Mouse (Mus musculus) limb, embryonic 14.5 days (tissue): ENCODE results near the gene Rad23a. TPM values are rescaled to one million over a fixed set of nuclear protein-coding genes. Genes with fewer than 3 reads are reported as not detected.

ENCODE experiments used
- ATAC-seq: fragments of 200-750 bp; cut with Nextera tagmentation; 2 replicates; pipeline ENCODE4 v1.8.0; 2017; ENCODE audit warnings: low read depth, moderate number of reproducible peaks, moderate TSS enrichment; ENCODE audit not compliant: low FRiP score
- DNase-seq: peaks from one replicate; pipeline ENCODE4 v3.0.0-alpha.2; 2015; ENCODE audit warnings: low spot score
- H3K27ac ChIP-seq: fragments of 300-500 bp; sonication (generic); replicated peaks from 2 replicates; pipeline ENCODE4 v1.5.1; 2014; ENCODE audit warnings: low read depth, mild to moderate bottlenecking, low read length, moderate library complexity, mixed read lengths
- H3K27me3 ChIP-seq: fragments of 300-500 bp; sonication (generic); 2 replicates; pipeline ENCODE4 v1.6.1; 2014; ENCODE audit warnings: low read length, mixed read lengths; ENCODE audit not compliant: control insufficient read depth, insufficient read depth
- H3K36me3 ChIP-seq: fragments of 300-500 bp; sonication (generic); 2 replicates; pipeline ENCODE4 v1.6.1; 2014; ENCODE audit warnings: mild to moderate bottlenecking, low read length, moderate library complexity, mixed read lengths; ENCODE audit not compliant: control insufficient read depth, insufficient read depth
- H3K4me1 ChIP-seq: fragments of 300-500 bp; sonication (generic); 2 replicates; pipeline ENCODE4 v1.6.1; 2014; ENCODE audit warnings: antibody characterized with exemption, low read length, mixed read lengths; ENCODE audit not compliant: control insufficient read depth, insufficient read depth
- H3K4me2 ChIP-seq: fragments of 300-500 bp; sonication (generic); replicated peaks from 2 replicates; pipeline ENCODE4 v1.6.1; 2014; ENCODE audit warnings: low read depth, mild to moderate bottlenecking, low read length, moderate library complexity; ENCODE audit not compliant: severe bottlenecking
- H3K4me3 ChIP-seq: fragments of 300-500 bp; sonication (generic); replicated peaks from 2 replicates; pipeline ENCODE4 v1.5.1; 2014; ENCODE audit warnings: low read length
- H3K9ac ChIP-seq: fragments of 300-500 bp; sonication (generic); 2 replicates; pipeline ENCODE4 v1.6.1; 2014; ENCODE audit warnings: mild to moderate bottlenecking, low read depth, low read length, moderate library complexity; ENCODE audit not compliant: severe bottlenecking
- H3K9me3 ChIP-seq: fragments of 300-500 bp; sonication (generic); 2 replicates; pipeline ENCODE4 v1.6.1; 2016; ENCODE audit warnings: low read length; ENCODE audit not compliant: control insufficient read depth
- POLR2A ChIP-seq: fragments of 200-500 bp; IDR thresholded peaks from 2 replicates; pipeline ENCODE4 v1.8.0; 2012; ENCODE audit warnings: inconsistent platforms, mild to moderate bottlenecking, moderate library complexity, borderline replicate concordance; ENCODE audit not compliant: insufficient read depth, insufficient read length; ENCODE audit errors: extremely low read depth
- WGBS: fragments of 180-500 bp; shearing (Covaris S2); extraction: QIAGEN DNeasy Blood & Tissue Kit; methylation state at CpG from one replicate; pipeline ENCODE4 v1.1.7; 2014; 5-methylcytosine and 5-hydroxymethylcytosine counted together
- polyA plus RNA-seq, 2 experiments: library from polyadenylated mRNA; depleted of rRNA in 1 of 2; stranded (reverse) in 1 of 2; unstranded in 1 of 2; fragments of >200 nt; fragmentation: Nextera tagmentation in 1 of 2; extraction: Ambion mirVana in 1 of 2; gene quantifications; 2 replicates each; pipeline versions ENCODE4 v1.2.1 to v1.2.3; 2012 to 2014

Rad23a gene
- polyA plus RNA-seq, 2 experiments = 82.0 to 104 TPM

- Histone ChIP-seq H3K4me2 (peak overlapping the region; percentile 45), H3K36me3 (peaks cover 39% of the 10 kb centered on the region), H3K27me3 (no peaks in the 10 kb centered on the region), H3K9ac (peak overlapping the region; percentile 36; the same call in 1 of the 2 replicates), H3K9me3 (no peaks in the 10 kb centered on the region), H3K4me3 (peak overlapping the region; percentile 15), H3K4me1 (peaks cover 67% of the 10 kb centered on the region), H3K27ac (peak overlapping the region; percentile 74)
- DNase-seq (peak; percentile 78), ATAC-seq (peak; percentile 71)
- 51% methylated on average over 13 of the region's 13 CpGs for WGBS
- no peak for TF ChIP-seq POLR2A
Observed at GRCm38 (mm10) chr8:84793791-84794485, 46.5 kb downstream of the Rad23a start.

- no peak for ATAC-seq
- H3K27me3 ChIP-seq = no peaks in the 10 kb centered on the region
- H3K9me3 ChIP-seq = no peaks in the 10 kb centered on the region
- 84% methylated on average over 9 of the region's 9 CpGs for WGBS
- H3K27ac ChIP-seq = no peak overlapping the region
- peaks cover 67% of the 10 kb centered on the region for H3K4me1 ChIP-seq
- DNase-seq = no peak
- H3K36me3 ChIP-seq = peaks cover 37% of the 10 kb centered on the region
- TF ChIP-seq POLR2A = no peak
- 0 out of 2 replicates have a peak overlapping the region, but pooled peaks have one; percentile 36 for H3K9ac ChIP-seq
- H3K4me2 ChIP-seq = no peak overlapping the region
- no peak overlapping the region for H3K4me3 ChIP-seq
Observed at GRCm38 (mm10) chr8:84793134-84793533, 47.3 kb downstream of the Rad23a start.

GRCm38 (mm10) chr8:84792429-84792947 lies 48.0 kb downstream of the Rad23a start:
- WGBS = 83% methylated on average over 12 of the region's 12 CpGs
- no peak overlapping the region for H3K9ac ChIP-seq
- peaks cover 38% of the 10 kb centered on the region for H3K36me3 ChIP-seq
- H3K4me2 ChIP-seq = no peak overlapping the region
- no peak overlapping the region for H3K27ac ChIP-seq
- ATAC-seq (no peak), DNase-seq (no peak)
- TF ChIP-seq POLR2A = no peak
- H3K27me3 ChIP-seq = 0 out of 2 replicates have a peak, but pooled peaks cover 5% of the 10 kb centered on the region
- H3K4me3 ChIP-seq = no peak overlapping the region
- H3K4me1 ChIP-seq = peaks cover 67% of the 10 kb centered on the region
- no peaks in the 10 kb centered on the region for H3K9me3 ChIP-seq

- Histone ChIP-seq H3K4me2 (0 out of 2 replicates have a peak overlapping the region, but pooled peaks have one; percentile 3), H3K9me3 (no peaks in the 10 kb centered on the region), H3K27ac (no peak overlapping the region), H3K4me3 (no peak overlapping the region), H3K9ac (no peak overlapping the region), H3K36me3 (peaks cover 28% of the 10 kb centered on the region; the same call in 1 of the 2 replicates), H3K27me3 (0 out of 2 replicates have a peak, but pooled peaks cover 16% of the 10 kb centered on the region), H3K4me1 (peaks cover 81% of the 10 kb centered on the region)
- no peak for TF ChIP-seq POLR2A
- ATAC-seq = no peak
- WGBS = 68% methylated on average over 2 of the region's 2 CpGs
- DNase-seq = no peak
Observed at GRCm38 (mm10) chr8:84790537-84790936, 49.9 kb downstream of the Rad23a start.

- 63% methylated on average over 9 of the region's 9 CpGs for WGBS
- Histone ChIP-seq H3K27ac (no peak overlapping the region), H3K36me3 (peaks cover 25% of the 10 kb centered on the region; the same call in 1 of the 2 replicates), H3K4me1 (peaks cover 82% of the 10 kb centered on the region), H3K9me3 (no peaks in the 10 kb centered on the region), H3K4me2 (0 out of 2 replicates have a peak overlapping the region, but pooled peaks have one; percentile 3), H3K9ac (no peak overlapping the region), H3K4me3 (no peak overlapping the region), H3K27me3 (0 out of 2 replicates have a peak, but pooled peaks cover 17% of the 10 kb centered on the region)
- DNase-seq (no peak), ATAC-seq (no peak)
- no peak for TF ChIP-seq POLR2A
Observed at GRCm38 (mm10) chr8:84789855-84790486, 50.5 kb downstream of the Rad23a start.
